Mouse (Mus musculus): ENCODE measurements around the gene Defb28.

The Defb28 gene

DNA sequence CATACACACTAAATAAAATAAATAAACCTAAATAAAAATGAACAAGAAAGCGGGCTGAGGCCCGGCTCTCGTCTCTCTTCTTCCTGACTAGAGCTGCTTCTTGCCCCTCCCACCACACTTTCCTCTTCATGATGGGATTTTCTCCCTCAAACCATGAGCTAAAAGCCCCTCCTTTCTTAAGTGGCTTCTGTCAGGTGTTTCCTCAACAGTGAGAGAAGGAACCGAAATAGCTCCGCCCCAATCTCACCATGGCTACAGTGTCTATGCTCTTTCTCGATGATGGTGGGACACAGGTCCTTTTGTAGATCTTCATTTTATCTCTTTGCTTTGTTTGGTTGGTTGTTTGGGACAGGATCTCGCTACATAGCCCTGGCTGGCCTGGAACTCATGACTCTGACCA, 38.6 kb downstream of the Defb28 start:
- DNase-seq (ENCODE audit: low spot score in 2 of 2) = no peak

DNA sequence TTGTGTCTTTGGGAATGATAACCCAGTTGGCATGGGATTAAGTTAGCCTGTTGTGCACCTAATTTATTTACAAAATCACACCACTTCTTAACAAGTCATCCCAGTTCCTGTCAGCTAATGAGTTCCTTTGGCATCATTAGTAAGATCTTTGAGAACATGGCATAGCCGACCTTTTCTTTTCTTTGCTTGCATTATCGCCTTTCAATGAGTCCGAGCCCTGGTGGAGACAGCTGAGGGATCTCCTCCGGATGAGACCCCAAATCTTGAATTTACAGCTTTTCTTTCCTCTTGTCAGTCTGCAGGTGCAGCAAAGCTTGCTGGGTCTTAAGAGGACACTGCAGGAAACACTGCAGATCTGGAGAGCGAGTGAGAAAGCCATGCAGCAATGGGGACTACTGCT, 51.0 kb downstream of the Defb28 start, which contains the start of gene Gm17416:
Gene Gm17416 (plus strand): TSS at position 301 of the 400 bp plus-strand sequence.
- no peak for DNase-seq (ENCODE audit: low spot score in 2 of 2)

GRCm38 (mm10) chr2:152569881-152570280, 51.8 kb downstream of the Defb28 start:
- no peak for DNase-seq (ENCODE audit: low spot score in 2 of 2)

- DNase-seq (ENCODE audit: low spot score in 2 of 2) = no peak
Measured at GRCm38 (mm10) chr2:152570313-152570712, 52.3 kb downstream of the Defb28 start.
